Mouse (Mus musculus) spleen, adult 2 months (tissue): ENCODE measurements around the gene Zfp986. TPM values are rescaled to one million over a fixed set of nuclear protein-coding genes. Genes with fewer than 3 reads are reported as not detected.
"Not testable (repeated sequence)": the region's sequence is repeated elsewhere in the genome, so short reads cannot be mapped to it uniquely, and the experiment has no call there.

ENCODE experiments used
- DNase-seq, 2 experiments: peaks; one replicate each; pipeline versions ENCODE4 v3.0.0 to v3.0.0-alpha.2; 2012 to 2021; ENCODE audit warnings: low spot score in 2 of 2, low read depth in 1 of 2
- H3K27ac ChIP-seq: fragments of 200-500 bp; 2 replicates; pipeline ENCODE4 v1.5.1; 2012; ENCODE audit warnings: low read length, inconsistent platforms; ENCODE audit not compliant: insufficient read depth
- H3K27me3 ChIP-seq: fragments of 200-500 bp; 2 replicates; pipeline ENCODE4 v1.6.1; 2012; ENCODE audit warnings: mild to moderate bottlenecking, moderate library complexity, low read length, inconsistent platforms; ENCODE audit not compliant: control insufficient read depth, insufficient read depth
- H3K36me3 ChIP-seq: fragments of 200-500 bp; 2 replicates; pipeline ENCODE4 v1.6.1; 2012; ENCODE audit warnings: mild to moderate bottlenecking, low read length, inconsistent platforms; ENCODE audit not compliant: control insufficient read depth, insufficient read depth
- H3K4me1 ChIP-seq: fragments of 200-500 bp; 2 replicates; pipeline ENCODE4 v1.6.1; 2011; ENCODE audit warnings: inconsistent platforms; ENCODE audit not compliant: control insufficient read depth, insufficient read depth, insufficient read length
- H3K4me3 ChIP-seq: fragments of 200-500 bp; 2 replicates; pipeline ENCODE4 v1.5.1; 2011; ENCODE audit warnings: mild to moderate bottlenecking, inconsistent platforms; ENCODE audit not compliant: insufficient read depth, insufficient read length; ENCODE audit errors: extremely low read depth
- WGBS: fragments of 180-500 bp; shearing (Covaris S2); methylation state at CpG from one replicate; pipeline ENCODE4 v1.1.7; 2018; 5-methylcytosine and 5-hydroxymethylcytosine counted together
- polyA plus RNA-seq: library from polyadenylated mRNA; depleted of rRNA; stranded (reverse); fragments of >200 nt; gene quantifications from 2 replicates; pipeline ENCODE4 v1.2.3, GENCODE M21; 2012; rRNA removed

Gene Zfp986
- polyA plus RNA-seq, 1 experiment, result not detected

DNA sequence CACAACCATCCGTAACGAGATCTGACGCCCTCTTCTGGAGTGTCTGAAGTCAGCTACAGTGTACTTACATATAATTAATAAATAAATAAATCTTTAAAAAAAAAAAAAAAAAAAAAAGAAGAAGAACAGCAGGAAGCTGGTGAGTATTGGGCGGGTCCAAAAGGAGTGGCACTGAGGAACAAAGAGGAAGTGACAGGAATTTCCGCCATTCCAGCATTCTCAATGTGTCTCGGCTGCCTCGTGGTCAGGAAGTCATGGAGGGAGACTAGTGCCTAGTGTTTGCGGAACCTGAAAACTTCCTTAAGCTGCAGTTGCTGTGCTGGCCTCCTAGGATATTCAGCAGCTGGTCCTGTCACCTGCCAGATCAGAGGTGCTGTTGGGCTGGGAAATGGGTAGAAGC is 4.7 kb upstream of the Zfp986 start:
- not testable (repeated sequence) for H3K4me1 ChIP-seq, H3K36me3 ChIP-seq, H3K27me3 ChIP-seq, H3K4me3 ChIP-seq, H3K27ac ChIP-seq, DNase-seq
- 77% methylated on average over 6 of the region's 8 CpGs for WGBS

Other genes starting within 250 kb of the Zfp986 start
- gene Zfp980, start 198.1 kb upstream of the Zfp986 start, polyA plus RNA-seq, result not detected in 2 replicates
- not detected in 2 replicates for gene Zfp987, start 228.5 kb downstream of the Zfp986 start, polyA plus RNA-seq